Mouse (Mus musculus): ENCODE measurements around the gene Tspan18. TPM values are rescaled to one million over a fixed set of nuclear protein-coding genes. Genes with fewer than 3 reads are reported as not detected.

Tspan18 gene
- polyA plus RNA-seq, 1 experiment from 2014 or later, result 54.1 TPM

DNA sequence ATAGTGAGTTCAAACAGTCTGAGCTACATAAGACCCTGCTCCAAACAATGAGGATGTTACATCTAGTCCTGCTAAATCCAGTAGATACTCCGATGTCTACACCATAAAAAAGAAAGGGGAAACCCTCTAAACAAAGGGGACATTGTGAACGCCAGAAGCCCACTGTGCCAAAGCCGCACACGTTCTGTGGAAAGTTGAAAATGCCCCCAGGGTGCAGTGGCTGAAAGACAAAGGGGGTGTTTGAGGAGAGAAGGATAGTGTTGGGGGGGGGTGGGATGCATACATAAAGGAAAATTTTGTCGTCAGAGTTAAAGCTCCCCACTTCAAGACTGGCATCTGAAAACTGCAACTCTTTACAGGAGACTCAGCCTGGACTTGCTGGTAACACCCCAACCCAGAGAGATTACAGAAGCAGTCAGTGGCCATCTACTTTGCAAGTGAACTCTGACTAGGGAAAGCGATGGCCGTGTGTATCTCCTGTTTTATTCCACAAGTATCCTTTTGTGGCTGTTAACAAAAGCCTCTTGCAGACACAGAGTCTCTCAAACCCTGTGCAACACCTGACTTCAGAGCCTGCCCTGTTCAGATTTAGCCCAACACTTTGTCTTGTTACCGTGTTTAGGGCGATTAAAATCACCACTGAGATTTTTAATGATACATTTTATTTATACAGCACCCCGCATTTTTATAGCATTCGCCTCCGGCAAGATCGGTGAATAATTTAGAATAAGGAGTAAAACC, 42.9 kb downstream of the Tspan18 start:
- Histone ChIP-seq H3K4me3 (ENCODE audit: low read depth, low read length) (no peak overlapping the region), H3K4me2 (ENCODE audit: low read depth, low read length, severe bottlenecking) (no peak overlapping the region), H3K4me1 (replicated peaks; ENCODE audit: control insufficient read depth, insufficient read depth, low read length) (peaks cover 41% of the 10 kb centered on the region), H3K9ac (ENCODE audit: low read length) (peak overlapping the region; percentile 35; the same call in 1 of the 2 replicates), H3K27ac (ENCODE audit: low read depth, low read length) (peak overlapping the region; percentile 73), H3K9me3 (ENCODE audit: control insufficient read depth, low read length) (no peaks in the 10 kb centered on the region; the same call in 1 of the 2 replicates), H3K36me3 (ENCODE audit: control insufficient read depth, insufficient read depth, low read length) (peaks cover 7% of the 10 kb centered on the region; the same call in 1 of the 2 replicates), H3K27me3 (ENCODE audit: control insufficient read depth, insufficient read depth, low read length) (no peaks in the 10 kb centered on the region)
- ATAC-seq (replicated peaks; ENCODE audit: low FRiP score) (peak; percentile 45), DNase-seq (ENCODE audit: low spot score) (no peak)
- WGBS, result 34% methylated on average over 13 of the region's 13 CpGs

DNA sequence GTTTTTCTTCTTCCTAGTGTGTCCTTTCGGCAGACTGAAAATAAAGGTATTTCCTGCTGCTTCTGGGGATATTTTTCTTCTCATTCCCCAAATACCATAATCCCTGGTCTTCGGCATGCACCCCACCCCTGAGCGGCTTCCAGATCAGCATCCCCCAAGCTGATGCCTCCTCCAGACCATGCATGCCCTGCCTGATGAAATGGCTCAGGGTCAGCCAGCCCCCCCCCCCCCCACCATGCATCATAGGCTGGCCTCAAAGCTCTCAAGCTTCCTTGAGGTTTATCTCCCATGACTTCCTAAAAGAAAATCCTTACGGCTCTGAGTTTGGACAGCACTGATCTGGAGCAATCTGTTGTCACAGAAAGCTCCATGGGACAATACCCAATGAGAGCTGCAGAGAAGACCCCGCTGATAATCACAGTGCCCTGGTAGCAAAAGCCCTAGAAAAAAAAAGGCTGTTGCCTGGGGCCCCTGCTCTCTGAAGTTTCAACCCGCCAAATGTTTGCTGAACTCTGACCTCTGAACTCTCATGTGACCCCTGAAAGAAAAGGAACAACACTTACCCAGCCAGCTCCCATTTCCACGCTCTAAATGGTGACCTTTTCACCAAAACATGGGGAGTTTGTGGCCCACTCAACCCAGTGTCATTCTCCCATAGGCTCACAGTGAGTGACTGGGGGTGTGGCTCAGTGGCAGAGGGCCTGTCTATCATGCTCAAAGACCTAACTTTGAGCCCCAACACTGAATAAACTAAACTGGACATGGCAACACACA, 43.8 kb downstream of the Tspan18 start:
- no peak for DNase-seq (ENCODE audit: low spot score)
- WGBS, result 23% methylated on average over 7 of the region's 7 CpGs
- ATAC-seq (replicated peaks; ENCODE audit: low FRiP score), result peak; percentile 55
- Histone ChIP-seq H3K4me2 (ENCODE audit: low read depth, low read length, severe bottlenecking) (no peak overlapping the region), H3K27ac (ENCODE audit: low read depth, low read length) (peak overlapping the region; percentile 73; the same call in 1 of the 2 replicates), H3K36me3 (ENCODE audit: control insufficient read depth, insufficient read depth, low read length) (peaks cover 7% of the 10 kb centered on the region; the same call in 1 of the 2 replicates), H3K9me3 (ENCODE audit: control insufficient read depth, low read length) (no peaks in the 10 kb centered on the region; the same call in 1 of the 2 replicates), H3K4me1 (replicated peaks; ENCODE audit: control insufficient read depth, insufficient read depth, low read length) (peaks cover 47% of the 10 kb centered on the region), H3K27me3 (ENCODE audit: control insufficient read depth, insufficient read depth, low read length) (no peaks in the 10 kb centered on the region), H3K9ac (ENCODE audit: low read length) (no peak overlapping the region; the same call in 1 of the 2 replicates), H3K4me3 (ENCODE audit: low read depth, low read length) (no peak overlapping the region)

DNA sequence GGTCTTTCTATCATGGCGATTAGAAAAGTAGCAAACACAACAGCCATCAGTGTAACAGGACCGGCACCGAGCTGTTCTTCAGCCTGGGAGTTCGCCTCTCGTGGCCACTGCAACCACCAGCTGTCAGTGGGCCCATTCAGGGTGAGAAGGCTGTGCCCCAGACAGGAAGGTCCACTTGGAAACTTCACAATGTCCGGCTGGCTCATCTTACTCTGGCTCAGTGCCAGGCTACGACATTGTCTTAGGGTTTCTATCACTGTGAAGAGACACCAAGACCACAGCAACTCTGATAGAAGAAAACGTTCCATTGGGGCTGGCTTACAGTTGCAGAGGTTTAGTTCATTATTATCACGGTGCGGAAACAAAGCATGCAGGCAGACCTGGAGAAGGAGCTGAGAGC, 45.1 kb downstream of the Tspan18 start:
- 86% methylated on average over 10 of the region's 10 CpGs for WGBS
- H3K27ac ChIP-seq (ENCODE audit: low read depth, low read length), result 0 out of 2 replicates have a peak overlapping the region, but pooled peaks have one; percentile 18
- H3K4me3 ChIP-seq (ENCODE audit: low read depth, low read length), result no peak overlapping the region
- DNase-seq (ENCODE audit: low spot score) (no peak), ATAC-seq (replicated peaks; ENCODE audit: low FRiP score) (no peak)
- no peak overlapping the region for H3K4me2 ChIP-seq (ENCODE audit: low read depth, low read length, severe bottlenecking)
- no peaks in the 10 kb centered on the region for H3K27me3 ChIP-seq (ENCODE audit: control insufficient read depth, insufficient read depth, low read length)
- peaks cover 4% of the 10 kb centered on the region; the same call in 1 of the 2 replicates for H3K36me3 ChIP-seq (ENCODE audit: control insufficient read depth, insufficient read depth, low read length)
- peaks cover 55% of the 10 kb centered on the region for H3K4me1 ChIP-seq (replicated peaks; ENCODE audit: control insufficient read depth, insufficient read depth, low read length)
- no peak overlapping the region for H3K9ac ChIP-seq (ENCODE audit: low read length)
- H3K9me3 ChIP-seq (ENCODE audit: control insufficient read depth, low read length), result no peaks in the 10 kb centered on the region; the same call in 1 of the 2 replicates

DNA sequence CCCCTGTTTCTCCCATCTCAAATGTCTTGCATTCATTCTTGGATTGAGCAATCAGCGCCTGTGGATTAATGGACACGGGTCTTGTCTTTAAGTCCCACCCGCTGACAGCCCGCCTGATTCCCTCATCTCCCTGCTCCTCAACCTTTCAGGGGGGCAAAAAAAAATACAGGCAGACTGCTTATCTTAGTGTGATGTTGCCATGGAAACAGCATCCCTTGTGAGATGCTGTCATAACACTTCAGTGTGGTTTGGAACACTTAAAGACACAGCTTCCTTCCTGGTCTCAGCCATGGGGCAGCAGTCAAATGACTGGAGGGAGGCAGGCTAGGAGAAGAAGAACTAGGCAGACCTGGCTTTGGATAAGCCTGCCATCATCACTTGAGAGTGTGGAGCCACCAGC, 47.0 kb downstream of the Tspan18 start:
- ATAC-seq (replicated peaks; ENCODE audit: low FRiP score), result 0 out of 2 replicates have a peak, but pooled peaks have one; percentile 8
- Histone ChIP-seq H3K9ac (ENCODE audit: low read length) (no peak overlapping the region), H3K36me3 (ENCODE audit: control insufficient read depth, insufficient read depth, low read length) (no peaks in the 10 kb centered on the region), H3K4me1 (replicated peaks; ENCODE audit: control insufficient read depth, insufficient read depth, low read length) (peaks cover 72% of the 10 kb centered on the region), H3K4me2 (ENCODE audit: low read depth, low read length, severe bottlenecking) (no peak overlapping the region), H3K27ac (ENCODE audit: low read depth, low read length) (peak overlapping the region; percentile 63), H3K4me3 (ENCODE audit: low read depth, low read length) (no peak overlapping the region), H3K9me3 (ENCODE audit: control insufficient read depth, low read length) (no peaks in the 10 kb centered on the region), H3K27me3 (ENCODE audit: control insufficient read depth, insufficient read depth, low read length) (no peaks in the 10 kb centered on the region)
- no peak for DNase-seq (ENCODE audit: low spot score)
- 18% methylated on average over 4 of the region's 4 CpGs for whole genome bisulfite sequencing

- DNase-seq (ENCODE audit: low spot score) (no peak), ATAC-seq (replicated peaks; ENCODE audit: low FRiP score) (no peak)
- H3K4me2 ChIP-seq (ENCODE audit: low read depth, low read length, severe bottlenecking), result no peak overlapping the region
- H3K27ac ChIP-seq (ENCODE audit: low read depth, low read length), result peak overlapping the region; percentile 63; the same call in 1 of the 2 replicates
- H3K27me3 ChIP-seq (ENCODE audit: control insufficient read depth, insufficient read depth, low read length), result no peaks in the 10 kb centered on the region
- WGBS, result 48% methylated on average over 4 of the region's 4 CpGs
- H3K4me3 ChIP-seq (ENCODE audit: low read depth, low read length), result no peak overlapping the region
- H3K4me1 ChIP-seq (replicated peaks; ENCODE audit: control insufficient read depth, insufficient read depth, low read length), result peaks cover 70% of the 10 kb centered on the region
- H3K9me3 ChIP-seq (ENCODE audit: control insufficient read depth, low read length), result no peaks in the 10 kb centered on the region
- H3K36me3 ChIP-seq (ENCODE audit: control insufficient read depth, insufficient read depth, low read length), result no peaks in the 10 kb centered on the region
- H3K9ac ChIP-seq (ENCODE audit: low read length), result no peak overlapping the region
Observed at GRCm38 (mm10) chr2:93286742-93287141, 47.6 kb downstream of the Tspan18 start.

GRCm38 (mm10) chr2:93286321-93286720, 48.0 kb downstream of the Tspan18 start:
- Histone ChIP-seq H3K36me3 (ENCODE audit: control insufficient read depth, insufficient read depth, low read length) (no peaks in the 10 kb centered on the region), H3K4me1 (replicated peaks; ENCODE audit: control insufficient read depth, insufficient read depth, low read length) (peaks cover 68% of the 10 kb centered on the region), H3K4me3 (ENCODE audit: low read depth, low read length) (no peak overlapping the region), H3K4me2 (ENCODE audit: low read depth, low read length, severe bottlenecking) (no peak overlapping the region), H3K27me3 (ENCODE audit: control insufficient read depth, insufficient read depth, low read length) (no peaks in the 10 kb centered on the region), H3K27ac (ENCODE audit: low read depth, low read length) (peak overlapping the region; percentile 63), H3K9me3 (ENCODE audit: control insufficient read depth, low read length) (no peaks in the 10 kb centered on the region), H3K9ac (ENCODE audit: low read length) (peak overlapping the region; percentile 12; the same call in 1 of the 2 replicates)
- ATAC-seq (replicated peaks; ENCODE audit: low FRiP score) (no peak), DNase-seq (ENCODE audit: low spot score) (no peak)
- 29% methylated on average over 1 of the region's 2 CpGs for WGBS

DNA sequence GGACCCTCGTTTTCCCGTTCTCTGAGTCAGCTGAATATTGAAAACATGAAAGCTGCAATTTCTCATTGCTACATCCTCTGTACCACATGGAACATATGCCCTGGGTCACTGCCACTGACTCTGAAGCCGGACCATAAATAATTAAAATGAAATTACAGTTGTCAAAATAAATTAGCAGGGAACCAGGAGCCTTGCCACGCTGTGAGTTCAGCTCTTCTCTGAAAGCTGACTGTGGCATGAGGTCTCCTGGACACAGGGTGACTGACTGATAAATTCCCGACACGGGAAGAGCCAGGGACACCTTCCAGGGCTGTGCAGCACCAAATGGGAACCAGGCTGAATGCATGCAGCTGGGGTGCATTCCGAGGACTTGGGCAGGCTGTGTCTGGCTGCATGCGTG, 48.5 kb downstream of the Tspan18 start:
- ATAC-seq (replicated peaks; ENCODE audit: low FRiP score), result no peak
- peak overlapping the region; percentile 63; the same call in 1 of the 2 replicates for H3K27ac ChIP-seq (ENCODE audit: low read depth, low read length)
- no peaks in the 10 kb centered on the region for H3K36me3 ChIP-seq (ENCODE audit: control insufficient read depth, insufficient read depth, low read length)
- H3K9ac ChIP-seq (ENCODE audit: low read length), result peak overlapping the region; percentile 12; the same call in 1 of the 2 replicates
- no peak overlapping the region for H3K4me3 ChIP-seq (ENCODE audit: low read depth, low read length)
- WGBS, result 60% methylated on average over 8 of the region's 8 CpGs
- H3K9me3 ChIP-seq (ENCODE audit: control insufficient read depth, low read length), result no peaks in the 10 kb centered on the region
- H3K4me2 ChIP-seq (ENCODE audit: low read depth, low read length, severe bottlenecking), result no peak overlapping the region
- H3K4me1 ChIP-seq (replicated peaks; ENCODE audit: control insufficient read depth, insufficient read depth, low read length), result peaks cover 68% of the 10 kb centered on the region
- no peaks in the 10 kb centered on the region for H3K27me3 ChIP-seq (ENCODE audit: control insufficient read depth, insufficient read depth, low read length)
- DNase-seq (ENCODE audit: low spot score), result no peak

DNA sequence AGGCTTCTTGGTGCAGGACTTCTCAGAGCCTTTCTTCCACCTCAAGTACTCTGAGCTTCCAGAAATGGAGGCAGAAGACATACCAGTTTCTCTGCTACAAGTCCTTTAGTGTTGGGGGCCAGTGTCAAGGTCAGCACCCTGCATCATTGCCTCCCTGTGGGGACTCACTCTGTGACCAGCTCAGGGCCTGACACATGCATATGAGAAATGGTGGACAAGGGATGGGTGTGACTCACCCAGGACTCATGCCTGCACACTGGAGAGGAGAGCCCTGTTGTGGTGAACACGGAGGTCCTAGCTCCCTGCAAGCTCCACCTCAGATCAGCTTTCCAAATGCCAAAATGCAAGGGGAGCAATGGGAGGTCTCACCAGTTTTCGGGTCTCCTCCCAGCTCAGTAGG, 49.7 kb downstream of the Tspan18 start:
- H3K36me3 ChIP-seq (ENCODE audit: control insufficient read depth, insufficient read depth, low read length), result no peaks in the 10 kb centered on the region
- DNase-seq (ENCODE audit: low spot score), result no peak

More for the DNA sequence above, 49.7 kb downstream of the Tspan18 start:
- ATAC-seq (replicated peaks; ENCODE audit: low FRiP score), result no peak
- Histone ChIP-seq H3K9ac (ENCODE audit: low read length) (no peak overlapping the region; the same call in 1 of the 2 replicates), H3K4me3 (ENCODE audit: low read depth, low read length) (no peak overlapping the region), H3K9me3 (ENCODE audit: control insufficient read depth, low read length) (no peaks in the 10 kb centered on the region), H3K4me1 (replicated peaks; ENCODE audit: control insufficient read depth, insufficient read depth, low read length) (peaks cover 71% of the 10 kb centered on the region), H3K27me3 (ENCODE audit: control insufficient read depth, insufficient read depth, low read length) (no peaks in the 10 kb centered on the region), H3K27ac (ENCODE audit: low read depth, low read length) (no peak overlapping the region), H3K4me2 (ENCODE audit: low read depth, low read length, severe bottlenecking) (no peak overlapping the region)
- WGBS, result 71% methylated on average over 2 of the region's 2 CpGs

Data from forebrain, embryonic 11.5 days (tissue).